Mouse (Mus musculus) urinary bladder, adult 18-20 months (tissue): Measurements from ENCODE around the gene Tmem29.
"Not testable (repeated sequence)": the region's sequence is repeated elsewhere in the genome, so short reads cannot be mapped to it uniquely, and the experiment has no call there.

Experiments
- DNase-seq, 2 experiments: peaks; one replicate each; pipeline ENCODE4 v3.0.0; 2022; ENCODE audit warnings: low spot score in 2 of 2, mixed read lengths in 2 of 2

Tmem29 gene

DNA sequence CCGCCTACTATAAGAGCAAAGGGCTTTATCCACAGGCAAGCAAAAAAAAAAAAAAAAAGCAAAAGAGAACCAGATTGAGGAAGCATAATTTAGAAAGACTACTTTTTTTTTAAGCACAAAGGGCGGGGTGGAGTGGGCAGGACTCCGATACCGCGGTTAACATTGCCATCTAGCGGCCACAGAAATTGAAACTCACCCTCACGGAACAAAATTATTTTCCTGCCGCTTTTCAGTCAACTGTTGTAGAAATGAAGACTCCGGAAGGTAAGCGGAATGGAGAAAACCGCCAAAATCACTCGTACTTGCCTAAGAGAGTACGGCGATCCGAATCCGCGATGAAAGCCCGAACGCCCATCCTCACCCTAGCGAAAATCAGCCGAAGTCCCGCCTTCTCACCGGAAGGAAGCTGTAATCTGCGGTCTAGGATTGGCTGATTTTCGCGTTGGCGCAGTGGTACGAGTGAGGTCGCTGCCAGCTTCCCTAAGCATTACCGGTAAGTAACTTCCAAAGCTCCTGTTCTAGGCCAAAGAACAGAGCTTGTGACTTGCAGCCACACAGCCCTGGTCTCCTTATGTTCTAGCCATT, at the start of gene Tmem29:
Gene Tmem29 (minus strand): TSS at position 389 of the 585 bp plus-strand sequence.
- peak; percentile 56 to 84 for DNase-seq

DNA sequence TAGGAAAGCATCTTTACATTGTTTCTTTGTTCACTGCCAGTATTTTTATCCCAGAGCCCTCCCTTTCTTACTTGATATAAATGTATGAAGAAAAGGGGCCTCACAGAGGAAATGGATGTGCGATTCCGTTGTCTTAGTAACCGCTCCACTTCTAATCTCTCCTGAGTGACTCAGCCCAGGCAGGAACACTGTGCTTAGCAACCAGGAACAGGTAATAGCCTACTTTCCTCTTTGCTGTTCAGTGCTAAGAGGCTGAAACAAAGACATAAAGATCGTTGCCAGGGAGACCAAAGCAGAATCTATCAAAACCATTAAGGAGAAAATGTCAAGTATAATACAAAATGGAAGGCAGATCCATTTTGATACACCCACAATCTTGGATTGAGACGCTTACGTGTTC, 49.7 kb upstream of the Tmem29 start:
- no peak for DNase-seq

DNA sequence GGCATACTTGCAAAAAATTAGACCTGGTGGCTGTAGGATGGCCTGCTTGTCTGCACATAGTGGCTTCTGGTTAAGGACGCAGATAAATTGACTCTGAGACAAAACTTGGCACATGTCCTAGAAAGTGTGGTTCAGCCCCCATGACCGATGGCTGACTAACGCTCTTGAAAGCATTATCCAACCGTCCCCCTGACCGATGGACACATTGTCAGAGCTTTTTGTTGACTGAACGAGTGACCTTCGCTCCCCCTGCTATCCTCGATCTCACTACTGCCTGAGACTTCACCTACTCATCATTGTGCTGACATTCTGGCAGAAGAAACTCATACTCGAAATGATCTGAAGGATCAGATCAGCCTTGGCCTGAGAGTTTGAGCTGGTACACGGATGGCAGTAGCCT, 28.9 kb upstream of the Tmem29 start:
- DNase-seq, result not testable (repeated sequence)

DNA sequence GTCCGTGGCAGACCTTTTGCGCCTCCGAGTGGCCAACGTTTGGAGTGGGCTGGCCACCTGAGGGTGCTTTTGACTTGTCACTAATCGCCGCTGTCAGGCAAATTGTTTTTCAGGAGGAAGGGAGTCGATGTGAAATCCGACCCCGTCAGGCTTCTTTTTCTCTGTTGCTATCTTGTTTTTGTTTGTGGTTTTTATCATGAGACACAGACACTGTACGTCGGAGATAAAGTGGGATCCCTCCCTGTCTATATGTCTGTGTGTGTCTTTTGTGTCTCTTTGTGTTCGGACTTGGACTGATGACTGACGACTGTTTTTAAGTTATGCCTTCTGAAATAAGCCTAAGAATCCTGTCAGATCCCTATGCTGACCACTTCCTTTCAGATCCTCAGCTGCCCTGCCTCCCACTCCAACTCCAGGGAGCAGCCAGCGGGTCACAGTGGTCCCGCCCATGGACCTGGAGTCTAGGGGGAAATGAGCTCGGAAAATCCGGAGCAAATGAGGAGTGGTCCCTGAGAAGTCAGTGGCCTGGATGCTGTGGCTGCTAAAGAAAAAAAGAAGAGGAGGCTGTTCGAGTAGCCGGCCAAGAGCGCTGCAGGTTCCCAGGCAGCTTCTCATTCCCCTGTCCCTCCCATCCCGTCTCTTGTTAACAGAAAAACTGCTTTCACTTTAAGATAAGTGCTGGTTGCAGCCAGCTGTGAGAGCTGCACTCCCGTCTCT, 27.5 kb upstream of the Tmem29 start:
- DNase-seq, result not testable (repeated sequence)

DNA sequence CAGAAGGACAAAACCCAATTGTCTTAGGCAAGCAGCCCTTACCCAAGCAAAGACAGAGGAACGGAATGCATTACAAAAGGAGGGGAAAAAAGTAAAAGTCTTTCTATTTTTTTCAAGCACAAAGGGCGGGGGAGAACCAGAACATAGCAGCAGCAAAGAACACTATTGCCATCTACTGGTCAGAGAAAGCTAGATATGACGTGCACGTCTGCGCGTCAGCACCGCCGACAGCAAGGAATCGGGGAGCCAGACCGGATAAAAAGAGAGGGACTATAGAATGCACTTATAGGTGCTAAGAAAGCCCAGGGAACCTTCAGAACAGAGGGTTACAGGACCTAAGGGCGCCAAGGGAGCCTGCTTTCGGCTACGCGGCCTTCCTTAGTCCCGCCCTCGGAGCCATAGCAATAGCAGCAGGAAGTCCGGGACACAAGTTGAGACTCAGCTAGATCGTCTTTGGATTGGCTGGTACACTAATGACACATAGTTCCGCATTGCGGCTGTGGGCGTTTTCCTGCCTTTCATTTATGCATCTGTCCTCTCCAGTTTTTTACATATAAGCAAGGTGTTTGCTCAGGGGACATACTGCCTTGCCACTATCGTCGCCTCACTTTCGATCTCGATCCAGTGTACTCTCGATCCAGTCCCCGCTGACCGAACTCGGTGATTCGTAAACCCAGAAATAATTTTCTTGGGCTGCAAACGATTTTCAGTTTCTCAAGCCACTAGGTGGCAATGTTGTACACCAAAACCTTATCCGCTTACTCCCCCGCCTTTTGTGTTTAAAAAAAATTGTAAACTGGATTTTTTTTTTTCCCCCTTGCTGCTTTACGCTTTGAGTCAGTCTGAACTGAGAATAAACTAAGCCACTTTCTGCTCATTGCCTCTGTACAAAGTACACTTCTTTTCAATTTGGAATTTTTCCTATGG, 19.2 kb upstream of the Tmem29 start:
- peak; percentile 46 to 84 for DNase-seq

DNA sequence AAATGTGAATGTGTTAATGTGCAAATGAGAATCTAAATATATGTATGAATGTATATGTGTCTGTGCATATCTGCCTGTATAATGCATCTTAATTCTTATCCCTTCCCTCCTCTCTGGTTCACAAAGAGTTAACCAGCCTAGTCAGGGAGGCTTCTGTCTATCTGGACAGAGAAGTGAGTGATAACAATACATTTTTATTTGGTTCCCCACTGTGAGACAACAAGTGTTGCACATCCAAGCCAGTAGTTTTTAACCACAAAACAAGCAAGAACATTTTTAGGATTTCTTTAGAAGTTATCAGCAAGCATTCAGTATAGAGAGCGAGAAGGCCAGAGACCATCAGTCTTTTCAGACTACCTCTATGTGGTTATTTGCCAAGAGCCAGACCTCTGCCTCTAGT, 12.5 kb upstream of the Tmem29 start:
- DNase-seq, result no peak

DNA sequence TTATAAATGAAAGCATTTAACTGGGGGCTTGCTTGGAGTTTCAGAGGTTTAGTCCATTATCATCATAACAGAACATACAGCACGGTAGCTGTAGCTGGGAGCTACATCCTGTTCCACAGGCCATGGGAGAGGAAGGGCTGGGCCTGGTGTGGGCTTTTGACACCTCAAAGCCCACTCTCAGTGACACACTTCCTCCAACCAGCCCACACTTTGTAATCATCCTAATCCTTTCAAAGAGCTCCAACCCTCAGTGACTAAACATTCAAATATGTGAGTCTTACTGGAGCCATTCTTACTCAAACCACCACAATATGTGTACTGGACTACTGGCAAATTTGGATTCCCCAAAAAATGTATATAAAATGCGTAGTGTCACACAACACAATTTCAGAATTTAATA, 9.3 kb upstream of the Tmem29 start:
- no peak for DNase-seq

DNA sequence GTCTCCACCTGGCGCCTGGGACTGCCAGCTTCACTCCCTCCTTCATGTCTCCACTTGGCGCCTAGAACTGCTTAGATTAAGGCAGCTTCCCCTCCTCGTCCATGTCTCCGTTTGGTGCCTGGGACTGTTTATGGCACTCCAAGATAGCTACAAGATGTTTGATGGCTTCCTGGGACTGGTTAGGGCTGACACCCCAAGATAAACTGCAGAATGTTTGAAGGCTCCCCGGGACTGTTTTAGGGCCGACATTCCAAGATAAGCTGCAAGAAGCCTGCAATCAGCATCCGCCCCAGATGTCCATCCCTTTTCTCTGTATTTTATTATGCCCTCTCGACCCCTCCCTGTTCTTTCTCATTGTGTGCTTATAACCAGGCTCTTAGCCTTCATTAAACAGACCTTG, 7.9 kb upstream of the Tmem29 start:
- not testable (repeated sequence) for DNase-seq

DNA sequence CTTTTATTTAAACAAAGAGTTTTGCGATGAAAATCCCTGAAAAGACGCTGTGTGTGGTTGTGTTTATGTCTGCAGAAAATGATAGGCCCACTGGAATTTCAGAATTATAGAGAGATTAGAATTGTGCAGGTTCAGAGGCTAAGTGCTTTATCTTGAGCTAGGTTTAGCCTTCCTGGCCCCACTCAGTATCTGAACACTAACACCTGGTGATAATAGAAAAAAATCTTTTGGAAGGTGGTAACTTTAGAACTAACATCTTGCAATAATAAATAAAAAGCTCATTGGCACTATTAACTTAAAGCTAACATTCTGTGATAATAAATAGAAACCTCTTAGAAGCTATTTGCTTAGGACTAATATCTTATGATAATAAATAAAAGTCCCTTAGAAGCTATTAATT, 1.2 kb upstream of the Tmem29 start:
- no peak for DNase-seq

DNA sequence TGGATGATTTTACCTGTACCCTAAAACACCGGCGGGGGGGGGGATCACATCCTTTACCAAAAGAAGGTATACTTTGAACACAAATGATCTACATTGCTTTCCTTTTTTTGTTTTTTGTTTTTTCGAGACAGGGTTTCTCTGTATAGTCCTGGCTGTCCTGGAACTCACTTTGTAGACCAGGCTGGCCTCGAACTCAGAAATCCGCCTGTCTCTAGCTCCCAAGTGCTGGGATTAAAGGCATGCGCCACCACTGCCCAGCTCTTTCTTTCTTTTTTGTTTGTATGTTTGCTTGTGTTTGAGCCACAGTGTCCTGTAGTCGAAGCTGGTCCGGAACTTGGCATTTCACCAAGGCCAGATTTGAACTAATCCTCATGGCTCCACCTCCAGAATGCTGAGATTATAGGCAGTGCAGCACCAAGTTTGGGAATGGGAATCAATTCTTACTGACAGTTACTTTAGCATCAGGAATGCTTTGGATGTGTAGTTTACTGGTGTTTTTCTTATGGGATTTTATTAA, 515 bp upstream of the Tmem29 start:
- peak in 1 of 2 experiments; percentile 3 for DNase-seq

DNA sequence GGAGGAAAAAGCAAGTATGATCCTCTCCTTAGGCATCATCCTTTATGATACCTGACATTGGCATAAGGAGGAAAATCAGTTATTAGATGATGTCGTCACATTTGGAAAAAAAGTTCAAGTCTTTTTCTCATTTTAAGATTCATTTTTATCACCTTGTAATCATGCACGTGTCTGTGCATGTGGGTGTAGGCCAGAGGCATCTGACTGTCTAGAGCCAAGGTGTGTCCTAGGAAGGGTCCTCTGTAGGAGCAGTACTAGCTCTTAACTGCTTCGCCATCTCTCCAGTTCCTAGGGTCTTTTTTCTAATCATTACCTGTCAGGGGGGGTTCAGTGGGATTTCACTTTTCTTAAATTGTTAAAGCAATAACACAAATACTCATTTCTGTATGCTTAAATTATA, 818 bp downstream of the Tmem29 start:
- DNase-seq, result no peak

DNA sequence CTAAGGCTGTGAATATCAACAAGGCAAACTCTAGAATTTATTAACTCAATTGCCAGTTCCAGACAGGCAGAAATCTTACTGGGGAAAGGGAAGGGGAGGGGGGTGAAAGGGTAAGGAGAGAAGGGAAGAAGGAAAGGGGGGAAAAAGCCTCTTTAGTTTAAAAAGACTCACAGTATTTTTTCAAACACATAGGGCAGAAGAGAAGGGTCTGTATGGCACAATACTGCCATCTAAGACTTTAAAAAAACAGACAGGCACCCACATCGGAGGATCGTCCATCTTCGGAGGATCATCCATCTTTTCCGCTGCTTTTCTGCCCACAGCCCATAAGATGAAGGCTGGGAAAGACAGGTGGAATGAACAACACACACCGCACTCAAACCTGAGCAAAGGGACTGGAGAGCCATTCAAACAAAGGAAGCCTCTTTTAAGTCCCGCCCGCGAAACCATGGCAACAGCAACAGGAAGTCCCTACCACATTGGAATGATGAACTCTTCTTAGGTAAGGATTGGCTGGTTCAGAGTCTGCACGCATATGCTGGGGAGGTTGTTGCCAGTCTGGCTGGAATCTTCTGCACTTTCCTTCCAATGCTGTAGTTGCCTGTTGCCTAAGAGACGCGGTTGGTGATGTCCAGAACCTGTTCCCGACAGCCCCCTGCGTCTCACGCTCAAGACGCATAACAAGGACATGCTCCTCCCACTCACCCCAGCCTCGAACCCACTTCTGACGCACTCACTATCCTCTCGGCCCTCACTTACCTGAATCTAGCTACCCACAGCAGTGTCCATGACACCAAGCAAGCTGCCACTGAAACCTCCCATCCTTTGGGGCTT, 18.2 kb downstream of the Tmem29 start:
- DNase-seq, result peak; percentile 9 to 13

DNA sequence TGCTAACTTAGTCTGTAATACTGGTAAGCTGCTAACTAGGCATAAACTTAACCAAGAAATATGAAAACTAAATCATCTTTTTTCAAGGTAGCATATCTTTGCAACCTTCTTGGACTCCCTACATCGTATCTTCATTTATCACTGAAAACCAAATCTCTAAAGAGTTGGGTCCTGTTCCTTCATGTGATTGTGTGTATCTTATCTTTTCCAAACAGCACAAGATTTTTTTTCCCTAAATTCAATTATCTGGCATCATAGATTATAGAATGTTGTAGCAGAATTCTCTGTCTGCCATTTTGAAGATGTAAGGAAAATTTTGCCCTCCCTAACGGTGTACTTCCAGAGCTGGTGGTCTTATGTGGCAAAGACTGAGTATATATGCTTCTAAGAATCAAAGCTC, 22.6 kb downstream of the Tmem29 start:
- no peak for DNase-seq

DNA sequence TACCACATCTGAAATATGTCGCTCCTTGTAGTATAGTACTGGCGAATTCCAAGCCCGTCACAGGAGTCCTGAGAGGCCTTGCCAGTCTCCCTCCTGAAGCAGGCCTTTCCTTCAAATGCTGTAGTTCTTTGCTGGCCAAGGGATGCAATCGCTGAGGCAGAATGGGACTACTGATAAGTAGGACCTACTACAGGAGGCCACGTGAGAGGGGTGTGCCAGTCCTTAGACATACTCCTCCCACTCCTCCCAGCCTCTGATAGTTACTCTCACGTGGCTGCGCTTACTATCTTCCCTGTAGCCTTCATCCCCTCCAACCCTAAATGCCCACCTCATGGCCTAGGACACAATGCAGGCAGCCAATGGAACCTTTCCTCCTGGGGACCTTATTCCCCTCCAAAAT, 23.6 kb downstream of the Tmem29 start:
- DNase-seq, result no peak

DNA sequence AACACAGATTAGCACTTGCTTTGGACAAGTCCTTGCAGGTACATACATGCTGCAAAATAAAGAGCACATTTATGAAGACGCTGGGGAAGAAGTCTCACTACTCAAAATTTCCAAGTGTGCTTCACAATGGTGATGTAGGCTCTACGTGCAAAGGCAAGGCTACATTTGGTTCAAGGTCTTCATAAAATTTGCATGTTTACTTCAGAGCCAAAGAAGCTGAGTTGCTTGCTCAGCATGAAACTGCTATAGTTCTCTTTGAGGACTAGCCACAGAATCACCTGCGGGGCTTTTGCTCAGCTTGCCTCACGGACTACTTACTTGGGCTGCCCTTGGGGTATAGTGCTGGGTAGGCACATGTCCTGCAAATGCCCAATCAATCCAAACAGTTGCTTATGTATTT, 45.4 kb downstream of the Tmem29 start:
- DNase-seq, result no peak
